Mouse (Mus musculus): ENCODE measurements around the gene Phox2b.

DNA sequence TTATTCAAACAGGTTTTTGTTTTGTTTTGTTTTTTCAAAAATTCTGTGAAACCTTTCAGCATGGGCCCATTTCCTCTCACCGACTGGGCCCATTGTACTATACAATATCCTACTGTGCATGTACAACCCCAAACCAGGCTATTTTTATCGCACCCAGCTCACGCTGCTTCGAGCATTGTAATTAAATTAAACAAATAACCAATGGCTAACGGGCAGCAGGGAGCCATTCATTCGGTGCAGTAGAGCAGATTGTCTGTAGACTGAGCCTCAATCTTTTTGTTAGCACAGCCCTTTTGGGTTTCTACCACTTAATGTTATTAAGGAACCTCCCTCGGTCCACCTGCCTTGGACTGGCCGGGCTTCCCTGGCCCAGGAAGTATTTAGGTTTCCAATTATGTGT is 39.5 kb upstream of the Phox2b start:
- TF ChIP-seq CTCF (IDR thresholded peaks at IDR 0.05) (no peak), EP300 (IDR thresholded peaks at IDR 0.05) (no peak)
